Mouse (Mus musculus): ENCODE results near the gene Slc2a3.
A peak's percentile ranks its signal among the peaks of the same experiment; 100 is the strongest.
"Not testable (repeated sequence)": the region's sequence is repeated elsewhere in the genome, so short reads cannot be mapped to it uniquely, and the experiment has no call there.

The Slc2a3 gene

DNA sequence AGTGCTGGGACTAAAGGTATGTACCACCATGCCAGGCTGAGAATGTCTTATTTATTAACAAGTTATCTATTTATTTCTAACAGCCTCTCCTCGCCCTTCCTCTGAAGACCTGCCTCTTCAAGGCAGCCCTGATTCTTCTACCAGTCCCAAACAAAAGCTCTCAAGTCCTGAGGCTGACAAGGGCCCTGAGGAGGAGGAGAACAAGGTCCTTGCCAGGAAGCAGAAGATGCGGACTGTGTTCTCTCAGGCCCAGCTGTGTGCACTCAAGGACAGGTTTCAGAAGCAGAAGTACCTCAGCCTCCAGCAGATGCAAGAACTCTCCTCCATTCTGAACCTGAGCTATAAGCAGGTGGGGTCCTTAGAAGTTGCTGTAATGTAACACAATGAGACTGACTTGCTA lies 90.0 kb downstream of the Slc2a3 start:
- no peak for DNase-seq (ENCODE audit: inconsistent ontology term)

DNA sequence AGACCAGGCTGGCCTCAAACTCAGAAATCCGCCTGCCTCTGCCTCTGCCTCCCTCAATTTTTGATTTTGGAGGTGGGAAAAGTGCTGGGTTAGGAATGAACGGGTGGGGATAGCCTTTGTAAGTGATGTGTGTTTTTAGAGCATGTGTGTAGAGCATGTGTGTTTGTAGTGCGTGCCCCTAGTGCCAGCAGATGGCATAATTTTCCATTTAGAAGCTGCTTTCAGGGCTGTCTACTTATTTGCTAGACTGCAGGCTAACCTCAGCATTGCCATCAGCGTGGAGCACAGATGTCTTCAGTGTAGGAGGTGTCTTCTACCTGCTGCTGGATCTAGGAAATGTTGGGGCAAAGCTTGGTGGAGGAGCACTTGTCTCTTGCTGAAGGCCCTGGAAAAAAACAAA lies 92.6 kb downstream of the Slc2a3 start:
- DNase-seq (ENCODE audit: inconsistent ontology term), result no peak

GRCm38 (mm10) chr6:122707036-122707800 lies 94.2 kb downstream of the Slc2a3 start, which contains the start of gene Nanog:
TSS of gene Nanog (plus strand) at chr6:122707489.
- no peak for DNase-seq (ENCODE audit: inconsistent ontology term)

GRCm38 (mm10) chr6:122706337-122706840 lies 95.1 kb downstream of the Slc2a3 start:
- no peak for DNase-seq (ENCODE audit: inconsistent ontology term)

DNA sequence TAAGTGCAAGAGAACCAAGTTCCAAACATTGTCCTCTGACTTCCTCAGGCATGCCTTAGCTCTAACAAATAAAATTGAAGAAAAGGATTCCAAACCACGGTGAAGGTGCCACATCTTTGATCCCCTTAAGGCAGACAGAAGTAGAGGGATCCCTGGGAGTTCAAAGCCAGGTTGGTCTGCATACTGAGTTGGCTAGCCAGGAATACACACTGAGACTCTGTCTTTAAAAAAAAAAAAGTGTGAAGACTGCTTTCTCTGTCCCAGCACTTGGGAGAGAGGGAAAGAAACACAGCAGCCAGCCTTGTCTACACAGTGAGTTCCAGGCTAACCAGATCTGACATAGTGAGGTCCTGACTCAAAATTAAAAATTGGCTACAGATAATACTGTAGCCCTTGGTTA lies 97.7 kb downstream of the Slc2a3 start:
- no peak for DNase-seq (ENCODE audit: inconsistent ontology term)

DNA sequence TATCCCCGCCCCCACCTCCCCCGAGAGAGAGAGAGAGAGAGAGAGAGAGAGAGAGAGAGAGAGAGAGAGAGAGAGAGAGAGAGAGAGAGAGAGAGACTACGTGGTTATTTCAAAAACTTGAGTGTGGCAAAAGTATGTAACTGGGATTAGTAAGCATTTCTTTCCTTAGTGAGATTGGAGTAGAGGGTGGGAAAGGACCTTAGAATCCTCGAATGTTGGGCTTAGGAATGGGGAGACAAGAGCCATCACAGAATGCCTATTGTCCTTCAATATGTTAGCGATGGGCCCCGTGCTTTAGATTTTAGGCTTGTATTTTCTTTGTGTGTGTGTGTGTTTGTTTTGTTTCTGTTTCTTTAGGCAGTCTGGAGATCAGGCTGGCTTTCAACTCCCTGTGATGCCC lies 98.2 kb downstream of the Slc2a3 start:
- DNase-seq (ENCODE audit: inconsistent ontology term), result no peak

- DNase-seq (ENCODE audit: inconsistent ontology term), result peak; percentile 92
These were observed 98.8 kb downstream of the Slc2a3 start for GRCm38 (mm10) chr6:122702480-122703124.

DNA sequence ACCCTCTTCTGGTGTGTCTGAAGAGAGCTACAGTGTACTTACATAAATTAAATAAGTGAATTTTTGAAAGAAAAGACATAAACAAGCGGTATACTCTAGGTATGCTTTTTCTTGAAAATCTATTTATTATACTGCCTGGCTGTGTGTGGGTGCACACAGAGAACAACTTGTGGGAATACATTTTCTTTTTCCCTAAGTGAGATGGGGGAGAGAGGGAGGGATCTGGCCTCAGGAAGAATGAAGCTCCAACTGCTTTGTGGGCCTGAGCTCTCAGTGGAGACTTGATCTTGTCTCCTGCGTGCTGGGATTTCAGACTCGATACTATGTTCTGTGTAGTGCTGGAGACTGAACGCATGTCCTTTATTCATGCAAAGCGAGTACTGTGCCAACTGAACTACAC lies 99.6 kb downstream of the Slc2a3 start:
- no peak for DNase-seq (ENCODE audit: inconsistent ontology term)

- DNase-seq (ENCODE audit: inconsistent ontology term), result not testable (repeated sequence)
These were observed 101.8 kb downstream of the Slc2a3 start for GRCm38 (mm10) chr6:122699628-122700027.

DNA sequence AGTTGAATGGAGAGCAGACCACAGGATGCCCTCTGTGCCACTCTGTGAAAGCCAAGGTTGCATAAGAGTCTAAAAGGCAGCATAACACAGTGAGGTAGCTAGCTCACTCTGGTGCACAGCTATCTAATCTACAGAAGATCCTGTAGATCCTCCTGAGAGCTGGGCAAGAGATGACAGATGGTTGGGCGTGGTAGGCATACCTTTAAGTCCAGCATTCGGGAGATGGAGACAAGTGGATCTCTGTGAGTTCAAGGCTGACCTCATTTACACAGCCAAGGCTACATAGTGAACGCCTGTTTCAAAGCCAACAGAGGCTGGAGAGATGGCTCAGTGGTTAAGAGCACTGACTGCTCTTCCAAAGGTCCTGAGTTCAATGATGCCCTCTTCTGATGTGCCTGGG lies 106.0 kb downstream of the Slc2a3 start:
- no peak for DNase-seq (ENCODE audit: inconsistent ontology term)

DNA sequence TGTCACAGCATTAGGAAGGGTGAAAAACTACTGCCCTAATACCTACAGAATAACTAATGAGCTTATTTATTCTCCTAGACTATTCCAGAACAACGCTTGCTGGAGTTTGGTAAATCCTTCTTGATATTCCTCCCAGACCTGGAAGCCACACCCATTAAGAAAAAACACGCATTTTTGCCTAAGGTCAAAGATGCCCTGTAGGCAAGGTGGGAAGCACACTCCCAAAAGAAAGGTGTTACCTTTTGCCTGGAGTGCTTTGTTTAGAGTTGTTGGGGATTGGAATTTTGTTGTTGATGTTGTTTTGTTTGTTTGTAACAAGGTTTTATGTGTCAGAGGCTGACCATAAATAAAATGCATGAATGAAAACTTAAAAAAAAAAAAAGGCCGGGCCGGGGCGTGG lies 111.4 kb downstream of the Slc2a3 start:
- DNase-seq (ENCODE audit: inconsistent ontology term), result no peak

GRCm38 (mm10) chr6:122689411-122690055 lies 111.9 kb downstream of the Slc2a3 start:
- peak; percentile 56 for DNase-seq (ENCODE audit: inconsistent ontology term)

DNA sequence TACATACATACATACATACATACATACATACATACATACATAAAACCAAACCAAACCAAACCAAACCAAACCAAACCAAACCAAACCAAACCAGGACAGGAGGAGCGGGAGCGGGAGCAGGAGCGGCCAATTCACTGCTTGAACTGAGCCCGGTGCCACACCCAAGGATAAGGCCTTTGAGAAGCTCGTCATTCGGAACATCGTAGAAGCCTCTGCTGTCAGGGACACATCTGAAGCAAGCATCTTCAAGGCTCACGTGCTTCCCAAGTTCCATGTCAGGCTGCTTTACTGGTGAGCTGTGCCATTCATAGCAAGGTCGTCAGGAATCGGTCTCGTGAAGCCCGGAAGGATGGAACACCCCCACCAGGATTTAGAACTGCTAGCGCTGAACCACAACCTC lies 114.7 kb downstream of the Slc2a3 start:
- no peak for DNase-seq (ENCODE audit: inconsistent ontology term)

DNA sequence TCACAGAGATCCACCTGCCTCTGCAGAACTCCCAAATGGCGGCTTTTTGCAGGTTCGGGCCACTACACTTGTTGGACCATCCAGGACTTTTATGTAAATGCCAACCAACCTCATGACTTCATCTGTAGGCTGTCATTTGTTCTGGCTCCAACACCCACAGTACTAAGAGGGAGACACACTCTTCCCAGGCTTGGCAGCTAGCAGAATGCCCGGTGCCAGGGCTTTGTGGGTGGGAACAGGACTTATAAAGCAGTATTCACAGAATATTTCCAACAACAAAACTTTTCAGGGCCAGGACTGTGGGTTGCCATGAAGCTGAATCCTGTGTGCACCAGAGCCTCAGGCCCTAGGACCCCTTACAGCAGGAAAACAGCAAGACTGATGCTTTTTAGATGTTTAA lies 118.8 kb downstream of the Slc2a3 start:
- DNase-seq (ENCODE audit: inconsistent ontology term), result no peak
